In the genomic region with DNA sequence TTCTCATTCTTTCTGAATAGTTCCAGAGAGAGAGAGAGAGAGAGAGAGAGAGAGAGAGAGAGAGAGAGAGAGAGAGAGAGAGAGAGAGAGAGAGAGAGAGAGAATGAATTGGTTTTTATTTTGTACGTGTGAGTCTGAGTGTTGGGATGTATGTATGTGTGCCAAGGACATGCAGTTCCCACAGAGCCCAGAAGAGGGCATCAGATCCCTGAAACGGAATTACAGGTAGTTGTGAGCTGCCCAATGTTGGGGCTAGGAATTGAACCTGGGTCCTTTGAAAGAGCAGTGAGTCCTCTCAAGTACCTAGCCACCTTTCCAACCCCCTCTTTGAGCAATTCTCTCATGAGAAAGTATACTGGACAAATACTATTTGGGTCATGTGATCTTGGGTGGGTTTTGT, we compare ENCODE assay signal across 10 mouse cellular contexts.
DNase-seq lines count a peak whose midpoint lies in the region; ATAC-seq and TF ChIP-seq lines count a peak whose summit lies in the region.
"Had no signal": no experiment of that assay in that cellular context is flagged by ENCODE, and none has a peak within 500 bp of the region (broad histone marks: within the 10 kb centered on the region; RNA-seq: fewer than 3 reads in every experiment).

No protein-coding gene starts in this region.

- TF ChIP-seq CTCF in lung, postnatal 0 days (IDR thresholded peaks at IDR 0.05): peak; percentile 61

- H3K27ac ChIP-seq in lung, postnatal 0 days (ENCODE audit: low read length): no peak overlapping the region
- H3K27ac ChIP-seq: embryonic facial prominence, embryonic 12.5 days had no signal

- H3K4me3 ChIP-seq in lung, postnatal 0 days (ENCODE audit: low read depth, low read length): no peak overlapping the region
- H3K4me3 ChIP-seq: embryonic facial prominence, embryonic 12.5 days; myocyte had no signal

- ATAC-seq in lung, postnatal 0 days: no peak

- H3K27me3 ChIP-seq in lung, postnatal 0 days (replicated peaks; ENCODE audit: insufficient read depth, low read length): no peaks in the 10 kb centered on the region
- H3K27me3 ChIP-seq: embryonic facial prominence, embryonic 12.5 days had no signal

- 62% methylated on average over 2 of the region's 2 CpGs for WGBS in lung, postnatal 0 days

- no peaks in the 10 kb centered on the region for H3K9me3 ChIP-seq in lung, postnatal 0 days (ENCODE audit: low read length)
- H3K9me3 ChIP-seq: embryonic facial prominence, embryonic 12.5 days had no signal

- DNase-seq in heart, postnatal 4 days: peak; percentile 22
- no peak for DNase-seq in heart, postnatal 10 days
- no peak for DNase-seq in lung, postnatal 0 days (ENCODE audit: low spot score)
- DNase-seq in lung, postnatal 4 days: no peak
- peak; percentile 38 for DNase-seq in WW6 (ENCODE audit: low read depth, low spot score)
- DNase-seq in lung, postnatal 14 days: peak; percentile 41
- no peak for DNase-seq in c-Kit-positive CD71-positive TER-119-positive erythroid progenitor cells, embryonic 14.5 days (ENCODE audit: low spot score)
- DNase-seq: right cerebral cortex, adult 18-20 months had no signal

- no peak overlapping the region for H3K9ac ChIP-seq in lung, postnatal 0 days (replicated peaks; ENCODE audit: low read depth)
- H3K9ac ChIP-seq: embryonic facial prominence, embryonic 12.5 days had no signal

- TF ChIP-seq EP300 in lung, postnatal 0 days (IDR thresholded peaks at IDR 0.05): no peak

- intact Hi-C loops in heart, postnatal 10 days (cut with DNase I): loop anchor here (1.0 kb wide), 1 partner anchor 128 kb away; no protein-coding TSS in a partner anchor

- H3K36me3 ChIP-seq in lung, postnatal 0 days (ENCODE audit: insufficient read depth, low read length): no peaks in the 10 kb centered on the region
- H3K36me3 ChIP-seq: embryonic facial prominence, embryonic 12.5 days had no signal

- no peaks in the 10 kb centered on the region; the same call in 1 of the 2 replicates for H3K4me1 ChIP-seq in lung, postnatal 0 days (ENCODE audit: insufficient read depth, low read depth, low read length)

- no peak overlapping the region for H3K4me2 ChIP-seq in lung, postnatal 0 days (replicated peaks; ENCODE audit: low read depth, low read length)
- H3K4me2 ChIP-seq: embryonic facial prominence, embryonic 12.5 days had no signal

Comparison
In these comparisons a context has a peak if more than half of its experiments do, and no peak if none do; other contexts are left out.
1. DNase-seq: peak in heart, postnatal 4 days (single experiment), WW6 (single experiment) and lung, postnatal 14 days (single experiment); none in heart, postnatal 10 days (0 of 2), lung, postnatal 0 days (single experiment), lung, postnatal 4 days (0 of 2) and c-Kit-positive CD71-positive TER-119-positive erythroid progenitor cells, embryonic 14.5 days (single experiment).